ENCODE assay signal across 10 mouse cellular contexts in the genomic region with DNA sequence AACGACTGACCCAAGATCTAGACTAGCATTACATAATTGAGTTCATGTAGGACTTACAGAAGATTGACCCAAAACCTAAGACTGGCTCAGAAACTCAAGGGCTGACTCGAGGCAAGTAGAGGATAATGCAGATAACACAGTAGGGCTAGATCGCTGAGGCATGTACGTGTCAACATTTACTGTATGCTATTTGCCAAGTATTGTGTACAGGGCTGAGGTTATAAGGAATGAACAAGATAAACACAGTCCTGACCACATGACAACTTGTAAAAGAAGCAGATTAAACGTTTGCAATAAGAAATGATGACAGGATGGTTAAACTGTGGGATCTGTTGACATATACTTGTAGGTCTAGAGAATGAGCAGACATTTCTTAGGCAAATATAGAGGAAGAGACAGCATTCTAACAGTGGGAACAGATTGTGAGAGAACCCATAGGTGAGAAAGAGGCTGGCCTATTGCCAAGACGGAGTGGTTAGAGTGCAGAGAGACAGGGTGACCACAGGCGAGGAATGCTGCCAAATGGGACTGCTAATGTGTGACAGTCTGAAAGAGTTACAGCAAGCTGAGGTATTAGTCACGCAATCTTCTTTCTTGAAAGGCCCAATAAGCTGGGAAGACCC.
A peak's percentile ranks its signal among the peaks of the same experiment; 100 is the strongest.
DNase-seq lines count a peak whose midpoint lies in the region; ATAC-seq lines count a peak whose summit lies in the region.
"Had no signal": no experiment of that assay in that cellular context is flagged by ENCODE, and none has a peak within 500 bp of the region (broad histone marks: within the 10 kb centered on the region; RNA-seq: fewer than 3 reads in every experiment).

No protein-coding gene starts in this region.

- no peaks in the 10 kb centered on the region for H3K9me3 ChIP-seq in embryonic facial prominence, embryonic 14.5 days (ENCODE audit: control insufficient read depth, low read length)
- H3K9me3 ChIP-seq in embryonic facial prominence, embryonic 10.5 days = no peaks in the 10 kb centered on the region
- H3K9me3 ChIP-seq in liver, embryonic 16.5 days (replicated peaks; ENCODE audit: control insufficient read depth, low read length) = no peaks in the 10 kb centered on the region

- H3K36me3 ChIP-seq in embryonic facial prominence, embryonic 14.5 days (ENCODE audit: control insufficient read depth, insufficient read depth, low read length) = no peaks in the 10 kb centered on the region
- H3K36me3 ChIP-seq in embryonic facial prominence, embryonic 10.5 days (replicated peaks) = no peaks in the 10 kb centered on the region
- no peaks in the 10 kb centered on the region for H3K36me3 ChIP-seq in liver, embryonic 16.5 days (ENCODE audit: control insufficient read depth, insufficient read depth)

- H3K4me2 ChIP-seq in embryonic facial prominence, embryonic 14.5 days (ENCODE audit: low read depth, low read length) = no peak overlapping the region
- H3K4me2 ChIP-seq in liver, embryonic 16.5 days (ENCODE audit: low read depth, low read length) = no peak overlapping the region

- H3K4me3 ChIP-seq in embryonic facial prominence, embryonic 14.5 days (ENCODE audit: low read depth, low read length) = no peak overlapping the region
- no peak overlapping the region for H3K4me3 ChIP-seq in embryonic facial prominence, embryonic 10.5 days
- H3K4me3 ChIP-seq in liver, embryonic 16.5 days (ENCODE audit: low read depth, low read length) = no peak overlapping the region
- H3K4me3 ChIP-seq: heart, adult 2 months had no signal

- DNase-seq in embryonic facial prominence, embryonic 14.5 days (ENCODE audit: low spot score) = peak; percentile 73
- DNase-seq in embryonic facial prominence, embryonic 10.5 days (ENCODE audit: low spot score) = no peak
- DNase-seq in liver = no peak
- peak; percentile 24 to 37 for DNase-seq in cerebellum, adult 18-20 months
- DNase-seq in lung, postnatal 14 days = peak; percentile 21
- DNase-seq in layer of hippocampus, postnatal 36 days = no peak
- no peak for DNase-seq in ovary, postnatal 14 days (ENCODE audit: low spot score)

- WGBS in embryonic facial prominence, embryonic 14.5 days = 62% methylated on average over 8 of the region's 8 CpGs
- WGBS in embryonic facial prominence, embryonic 10.5 days = 82% methylated on average over 8 of the region's 8 CpGs
- WGBS in liver, embryonic 16.5 days (ENCODE audit: insufficient replicate concordance) = 44% methylated on average over 8 of the region's 8 CpGs

- H3K27ac ChIP-seq in embryonic facial prominence, embryonic 14.5 days (replicated peaks; ENCODE audit: low read depth, low read length) = no peak overlapping the region
- no peak overlapping the region for H3K27ac ChIP-seq in embryonic facial prominence, embryonic 10.5 days (replicated peaks)
- no peak overlapping the region for H3K27ac ChIP-seq in liver, embryonic 16.5 days (ENCODE audit: low read length)
- H3K27ac ChIP-seq: heart, adult 2 months; liver, embryonic 14.5 days had no signal

- H3K4me1 ChIP-seq in embryonic facial prominence, embryonic 14.5 days (ENCODE audit: control insufficient read depth, insufficient read depth, low read length) = no peaks in the 10 kb centered on the region
- H3K4me1 ChIP-seq in embryonic facial prominence, embryonic 10.5 days = no peaks in the 10 kb centered on the region
- H3K4me1 ChIP-seq in liver, embryonic 16.5 days (ENCODE audit: control insufficient read depth, low read depth, low read length) = no peaks in the 10 kb centered on the region

- no peak overlapping the region for H3K9ac ChIP-seq in embryonic facial prominence, embryonic 14.5 days (ENCODE audit: low read depth, low read length)
- no peak overlapping the region for H3K9ac ChIP-seq in liver, embryonic 16.5 days (ENCODE audit: low read depth, low read length)
- H3K9ac ChIP-seq: liver, embryonic 14.5 days had no signal

- H3K27me3 ChIP-seq in embryonic facial prominence, embryonic 14.5 days (replicated peaks; ENCODE audit: control insufficient read depth, insufficient read depth, low read length) = no peaks in the 10 kb centered on the region
- H3K27me3 ChIP-seq in embryonic facial prominence, embryonic 10.5 days (replicated peaks; ENCODE audit: low read depth, poor library complexity, severe bottlenecking) = no peaks in the 10 kb centered on the region
- H3K27me3 ChIP-seq in liver, embryonic 16.5 days (ENCODE audit: control insufficient read depth, insufficient read depth, low read depth, low read length) = no peaks in the 10 kb centered on the region

- peak; percentile 84 for ATAC-seq in embryonic facial prominence, embryonic 14.5 days (ENCODE audit: low read depth)
- peak; percentile 73 for ATAC-seq in liver, embryonic 16.5 days (ENCODE audit: low read depth)

Comparison
In these comparisons a context has a peak if more than half of its experiments do, and no peak if none do; other contexts are left out.
1. DNase-seq: peak in embryonic facial prominence, embryonic 14.5 days (single experiment), cerebellum, adult 18-20 months (2 of 2) and lung, postnatal 14 days (single experiment); none in embryonic facial prominence, embryonic 10.5 days (single experiment), liver (single experiment), layer of hippocampus, postnatal 36 days (0 of 2) and ovary, postnatal 14 days (single experiment).